Mouse (Mus musculus) G1E (cell line): ENCODE measurements at regions not wholly inside any gene's neighbourhood (a gene's known extent, or its start where the extent isn't known, plus 50 kb on each side); places are given as distances from the start of the nearest gene placed in this dataset.

Experiments
- ATAC-seq: 2 replicates; pipeline ENCODE4 v1.8.0; 2016; ENCODE audit warnings: mild to moderate bottlenecking; ENCODE audit not compliant: insufficient number of reproducible peaks, poor library complexity, low FRiP score, severe bottlenecking; ENCODE audit errors: extremely low read depth
- DNase-seq: peaks from one replicate; pipeline ENCODE4 v3.0.0; 2012; ENCODE audit warnings: low spot score
- H3K27me3 ChIP-seq: 2 replicates; pipeline ENCODE4 v1.6.1; 2012; ENCODE audit warnings: mild to moderate bottlenecking, low read length, inconsistent platforms; ENCODE audit not compliant: insufficient read depth
- H3K36me3 ChIP-seq: replicated peaks from 2 replicates; pipeline ENCODE3; 2012; ENCODE audit warnings: mild to moderate bottlenecking, inconsistent platforms
- H3K4me1 ChIP-seq: 2 replicates; pipeline ENCODE4 v1.6.1; 2012; ENCODE audit warnings: low read depth, low read length, inconsistent platforms, mixed read lengths; ENCODE audit not compliant: insufficient read depth
- H3K4me3 ChIP-seq: 2 replicates; pipeline ENCODE4 v1.5.1; 2012; ENCODE audit warnings: low read depth, mild to moderate bottlenecking, inconsistent platforms, low read length, moderate library complexity, mixed read lengths
- H3K9me3 ChIP-seq: replicated peaks from 2 replicates; pipeline ENCODE4 v1.6.1; 2012; ENCODE audit warnings: inconsistent platforms
- CTCF ChIP-seq: IDR thresholded peaks from 2 replicates; pipeline ENCODE4 v1.5.1; 2012; ENCODE audit warnings: low read depth, low read length, inconsistent platforms, mixed read lengths
- GATA1 ChIP-seq: IDR thresholded peaks from 2 replicates; pipeline ENCODE4 v1.6.1; 2012; ENCODE audit warnings: borderline replicate concordance, low read length, inconsistent platforms, mixed read lengths
- GATA2 ChIP-seq: IDR thresholded peaks from 2 replicates; pipeline ENCODE4 v1.6.1; 2012; ENCODE audit warnings: low read depth, low read length, inconsistent platforms, borderline replicate concordance
- POLR2AphosphoS5 ChIP-seq: IDR thresholded peaks from 2 replicates; pipeline ENCODE4 v1.6.1; 2012; ENCODE audit warnings: low read depth, low read length, inconsistent platforms; ENCODE audit not compliant: insufficient replicate concordance
- TAL1 ChIP-seq: conservative IDR thresholded peaks from 2 replicates; pipeline ENCODE4 v1.6.1; 2012; ENCODE audit warnings: low read depth, low read length, inconsistent platforms, mixed read lengths

GRCm38 (mm10) chr4:100616161-100616915 lies 137.7 kb downstream of the Ube2u start:
- no peaks in the 10 kb centered on the region for H3K4me1 ChIP-seq
- no peak for TF ChIP-seq CTCF
- TF ChIP-seq GATA1, result no peak
- TF ChIP-seq POLR2AphosphoS5, result no peak
- no peak for TF ChIP-seq TAL1
- no peak for TF ChIP-seq GATA2
- DNase-seq (no peak), ATAC-seq (no peak)
- peaks cover 4% of the 10 kb centered on the region; the same call in 1 of the 2 replicates for H3K9me3 ChIP-seq
- H3K4me3 ChIP-seq, result no peak overlapping the region
- no peaks in the 10 kb centered on the region for H3K27me3 ChIP-seq
- H3K36me3 ChIP-seq, result no peaks in the 10 kb centered on the region

- no peak overlapping the region for H3K4me3 ChIP-seq
- ATAC-seq (no peak), DNase-seq (no peak)
- H3K27me3 ChIP-seq, result no peaks in the 10 kb centered on the region
- no peak for TF ChIP-seq POLR2AphosphoS5
- no peak for TF ChIP-seq CTCF
- no peak for TF ChIP-seq TAL1
- no peak for TF ChIP-seq GATA2
- TF ChIP-seq GATA1, result no peak
- H3K9me3 ChIP-seq, result peaks cover 4% of the 10 kb centered on the region; the same call in 1 of the 2 replicates
- H3K36me3 ChIP-seq, result no peaks in the 10 kb centered on the region
- no peaks in the 10 kb centered on the region for H3K4me1 ChIP-seq
Observed at GRCm38 (mm10) chr4:100616916-100617488, 138.4 kb downstream of the Ube2u start.

- TF ChIP-seq TAL1 (no peak), GATA2 (no peak), GATA1 (no peak), POLR2AphosphoS5 (no peak), CTCF (no peak)
- H3K4me3 ChIP-seq, result no peak overlapping the region
- no peaks in the 10 kb centered on the region for H3K4me1 ChIP-seq
- no peak for ATAC-seq
- H3K9me3 ChIP-seq, result 0 out of 2 replicates have a peak, but pooled peaks cover 2% of the 10 kb centered on the region
- H3K36me3 ChIP-seq, result no peaks in the 10 kb centered on the region
- no peak for DNase-seq
- no peaks in the 10 kb centered on the region for H3K27me3 ChIP-seq
Observed at GRCm38 (mm10) chr4:100624656-100625055, 146.0 kb downstream of the Ube2u start.

DNA sequence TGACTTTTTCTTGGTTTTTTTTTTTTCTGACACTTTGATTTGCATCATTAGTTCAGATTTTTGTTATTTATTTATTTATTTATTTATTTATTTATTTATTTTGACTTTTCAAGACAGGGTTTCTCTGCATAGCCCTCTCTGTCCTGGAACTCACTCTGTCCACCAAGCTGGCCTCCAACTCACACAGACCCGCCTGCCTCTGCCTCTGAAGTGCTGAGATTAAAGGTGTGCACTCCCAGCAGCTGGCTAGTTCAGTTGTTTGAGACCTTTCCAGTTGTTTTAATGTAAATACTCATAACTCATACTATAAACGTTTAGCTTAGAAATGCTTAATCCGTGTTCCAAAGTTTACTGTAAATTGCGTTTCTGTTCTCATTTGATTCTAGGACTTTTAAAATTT lies 147.9 kb downstream of the Ube2u start:
- no peak overlapping the region for H3K4me3 ChIP-seq
- TF ChIP-seq GATA1, result no peak
- no peaks in the 10 kb centered on the region for H3K27me3 ChIP-seq
- DNase-seq (no peak), ATAC-seq (no peak)
- peaks cover 2% of the 10 kb centered on the region; the same call in 1 of the 2 replicates for H3K9me3 ChIP-seq
- no peaks in the 10 kb centered on the region for H3K4me1 ChIP-seq
- no peaks in the 10 kb centered on the region for H3K36me3 ChIP-seq

DNA sequence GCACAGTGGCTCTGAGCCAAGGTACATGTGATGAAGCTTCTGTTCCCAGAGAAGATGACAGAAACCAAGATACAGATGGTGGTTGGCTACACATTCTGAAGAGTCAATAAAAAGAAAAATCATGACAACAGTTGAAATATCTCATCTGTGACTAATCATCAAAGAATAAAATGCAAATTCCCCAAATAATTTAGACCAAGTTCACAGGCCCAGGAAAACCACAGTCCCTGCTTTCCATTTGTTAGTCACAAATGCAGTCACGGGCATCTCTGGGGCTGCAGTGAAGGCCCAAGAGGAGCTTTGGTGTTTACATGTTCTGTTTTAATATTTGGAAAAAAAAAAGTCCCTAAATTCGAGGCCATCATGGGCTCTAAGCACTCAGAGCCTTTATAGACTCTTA lies 142.1 kb upstream of the Cachd1 start:
- ATAC-seq (no peak), DNase-seq (no peak)
- no peaks in the 10 kb centered on the region for H3K36me3 ChIP-seq
- no peaks in the 10 kb centered on the region for H3K4me1 ChIP-seq
- no peak overlapping the region for H3K4me3 ChIP-seq
- H3K9me3 ChIP-seq, result peaks cover 9% of the 10 kb centered on the region
- no peaks in the 10 kb centered on the region for H3K27me3 ChIP-seq
- TF ChIP-seq TAL1 (no peak), CTCF (no peak), GATA2 (no peak), POLR2AphosphoS5 (no peak), GATA1 (no peak)

DNA sequence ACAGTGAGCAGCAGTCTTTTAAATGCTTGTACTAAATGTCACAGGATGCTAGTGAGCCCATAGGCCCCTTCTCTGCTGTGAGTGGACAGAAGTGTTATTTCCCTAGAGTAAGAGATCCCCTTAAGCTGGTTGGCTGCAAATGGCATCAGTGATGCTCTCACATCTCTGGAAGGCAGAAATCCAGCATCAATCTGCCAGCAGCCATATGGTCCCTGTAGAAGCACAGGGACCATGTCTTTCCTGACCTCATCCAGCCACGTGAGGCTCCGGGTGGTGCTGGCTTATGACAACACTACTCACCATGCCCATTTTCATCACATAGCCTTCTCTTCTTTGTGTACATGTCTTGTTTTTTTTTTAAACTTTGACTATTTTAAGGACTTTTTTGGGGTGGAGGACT lies 138.9 kb upstream of the Cachd1 start:
- ATAC-seq, result no peak
- TF ChIP-seq TAL1, result no peak
- TF ChIP-seq GATA1, result no peak
- TF ChIP-seq GATA2, result no peak
- H3K4me3 ChIP-seq, result no peak overlapping the region
- DNase-seq, result no peak
- H3K4me1 ChIP-seq, result no peaks in the 10 kb centered on the region
- H3K9me3 ChIP-seq, result peaks cover 7% of the 10 kb centered on the region
- no peaks in the 10 kb centered on the region for H3K27me3 ChIP-seq
- no peaks in the 10 kb centered on the region for H3K36me3 ChIP-seq

- DNase-seq (no peak), ATAC-seq (no peak)
Observed at GRCm38 (mm10) chr4:100661154-100661553, 115.3 kb upstream of the Cachd1 start.

More at GRCm38 (mm10) chr4:100661154-100661553, 115.3 kb upstream of the Cachd1 start:
- no peaks in the 10 kb centered on the region for H3K36me3 ChIP-seq
- H3K27me3 ChIP-seq, result no peaks in the 10 kb centered on the region
- H3K9me3 ChIP-seq, result no peaks in the 10 kb centered on the region
- no peaks in the 10 kb centered on the region for H3K4me1 ChIP-seq
- no peak for TF ChIP-seq POLR2AphosphoS5
- no peak for TF ChIP-seq GATA2
- TF ChIP-seq CTCF, result no peak
- TF ChIP-seq GATA1, result no peak
- no peak for TF ChIP-seq TAL1
- no peak overlapping the region for H3K4me3 ChIP-seq
